ENCODE assay signal across 8 mouse cellular contexts in the genomic region with DNA sequence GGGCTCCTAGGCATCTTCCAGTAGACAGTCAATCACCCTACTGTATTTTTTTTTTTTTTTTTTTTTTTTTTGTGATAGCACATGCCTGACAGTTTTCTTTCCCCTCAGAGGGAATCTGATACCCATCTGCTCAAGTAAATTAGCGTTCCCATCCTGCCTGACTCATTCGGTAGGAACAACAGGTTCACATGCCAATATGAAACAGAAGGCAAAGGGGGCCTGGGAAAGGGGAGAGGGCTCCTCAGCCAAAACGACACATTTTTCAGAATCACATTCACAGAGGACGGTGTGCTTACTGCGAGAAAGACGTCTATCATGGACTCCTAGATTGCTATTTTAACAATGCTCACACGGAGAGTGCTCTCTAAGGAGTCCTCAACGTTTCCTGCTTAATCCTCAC. TPM values are rescaled to one million over a fixed set of nuclear protein-coding genes. Genes with fewer than 3 reads are reported as not detected.
DNase-seq lines count a peak whose midpoint lies in the region; ATAC-seq and TF ChIP-seq lines count a peak whose summit lies in the region.

No protein-coding gene starts in this region.

- no peaks in the 10 kb centered on the region for H3K36me3 ChIP-seq in heart, adult 2 months (ENCODE audit: control insufficient read depth, insufficient read depth, low read length)
- no peaks in the 10 kb centered on the region for H3K36me3 ChIP-seq in CH12.LX (replicated peaks in 1 of 2; ENCODE audit: control insufficient read depth in 1 of 2, insufficient read depth in 1 of 2, low read length in 1 of 2)
- peaks cover 6% of the 10 kb centered on the region; the same call in 1 of the 2 replicates for H3K36me3 ChIP-seq in forebrain, embryonic 12.5 days (replicated peaks)
- H3K36me3 ChIP-seq in limb, embryonic 11.5 days (ENCODE audit: control insufficient read depth, insufficient read depth, low read length), result no peaks in the 10 kb centered on the region

- dilution Hi-C loops in CH12.LX (cut with MboI; ENCODE audit: extremely low pct_ligation_motif_present, extremely low pct_unique_long_range_greater_than_20kb, low sequenced_read_pairs), result no loop called here

- DNase-seq in heart, adult 2 months, result no peak
- DNase-seq in heart, postnatal 36 days, result no peak
- DNase-seq in CH12.LX (ENCODE audit: extremely low read depth), result no peak
- DNase-seq in limb, embryonic 11.5 days (ENCODE audit: low spot score), result peak; percentile 25
- peak; percentile 25 for DNase-seq in retina, embryonic 14.5 days (ENCODE audit: low spot score)
- no peak for DNase-seq in gastrocnemius, postnatal 10 days
- DNase-seq in right cerebral cortex, postnatal 36 days (ENCODE audit: low spot score in 2 of 2), result no peak

- H3K79me2 ChIP-seq in heart, adult 2 months (replicated peaks; ENCODE audit: control insufficient read depth, insufficient read depth, low read length), result 0 out of 2 replicates have a peak, but pooled peaks cover 1% of the 10 kb centered on the region
- no peaks in the 10 kb centered on the region for H3K79me2 ChIP-seq in CH12.LX (replicated peaks; ENCODE audit: control insufficient read depth, extremely low read depth, insufficient read depth, poor library complexity, severe bottlenecking)

- H3K9ac ChIP-seq in heart, adult 2 months (ENCODE audit: low read depth, low read length), result 0 out of 2 replicates have a peak overlapping the region, but pooled peaks have one; percentile 44
- no peak overlapping the region; the same call in 1 of the 2 replicates for H3K9ac ChIP-seq in CH12.LX (ENCODE audit: insufficient read depth, low read depth)
- H3K9ac ChIP-seq in forebrain, embryonic 12.5 days, result peak overlapping the region; percentile 98; the same call in 1 of the 2 replicates
- no peak overlapping the region; the same call in 1 of the 2 replicates for H3K9ac ChIP-seq in limb, embryonic 11.5 days (ENCODE audit: low read length)

- no peak for TF ChIP-seq POLR2A in heart, adult 2 months (IDR thresholded peaks at IDR 0.05; ENCODE audit: insufficient read depth, low read depth, low read length)
- no peak for TF ChIP-seq POLR2A in CH12.LX (IDR thresholded peaks at IDR 0.05; ENCODE audit: low read depth, low read length)

- 2% methylated on average over 8 of the region's 8 CpGs for WGBS in heart, adult 2 months
- under 1% methylated on average over 8 of the region's 8 CpGs for WGBS in forebrain, embryonic 12.5 days
- 3% methylated on average over 8 of the region's 8 CpGs for WGBS in limb, embryonic 11.5 days

- peak overlapping the region; percentile 93 for H3K4me3 ChIP-seq in heart, adult 2 months
- H3K4me3 ChIP-seq in CH12.LX (replicated peaks in 1 of 3; ENCODE audit: low read depth in 2 of 3, low read length in 2 of 3, poor library complexity in 1 of 3), result no peak overlapping the region
- peak overlapping the region; percentile 89 for H3K4me3 ChIP-seq in forebrain, embryonic 12.5 days (replicated peaks)
- peak overlapping the region; percentile 87 for H3K4me3 ChIP-seq in limb, embryonic 11.5 days (ENCODE audit: low read depth, low read length)

- H3K27ac ChIP-seq in heart, adult 2 months, result no peak overlapping the region
- no peak overlapping the region for H3K27ac ChIP-seq in CH12.LX (ENCODE audit: insufficient read depth, low read depth)
- H3K27ac ChIP-seq in forebrain, embryonic 12.5 days, result 0 out of 2 replicates have a peak overlapping the region, but pooled peaks have one; percentile 31
- H3K27ac ChIP-seq in limb, embryonic 11.5 days (replicated peaks; ENCODE audit: low read depth, low read length), result no peak overlapping the region

- in situ Hi-C loops in CH12.LX (cut with MboI; ENCODE audit: low pct_ligation_motif_present, low pct_unique_long_range_greater_than_20kb, low sequenced_read_pairs), result no loop called here

- intact Hi-C loops in heart, adult 2 months (cut with DNase I), result no loop called here
- intact Hi-C loops in heart, postnatal 36 days (cut with DNase I), result no loop called here

- no peak for ATAC-seq in forebrain, embryonic 12.5 days (ENCODE audit: low FRiP score)
- 0 out of 2 replicates have a peak, but pooled peaks have one; percentile 8 for ATAC-seq in limb, embryonic 11.5 days (ENCODE audit: insufficient number of reproducible peaks, low FRiP score, low TSS enrichment, low read depth)

- TF ChIP-seq EP300 in heart, adult 2 months (IDR thresholded peaks at IDR 0.05; ENCODE audit: insufficient read depth, low read depth, low read length), result no peak
- no peak for TF ChIP-seq EP300 in CH12.LX (IDR thresholded peaks at IDR 0.05; ENCODE audit: low read length)

- H3K27me3 ChIP-seq in heart, adult 2 months (ENCODE audit: control insufficient read depth, insufficient read depth, low read length), result no peaks in the 10 kb centered on the region
- peaks cover 9% of the 10 kb centered on the region for H3K27me3 ChIP-seq in CH12.LX (replicated peaks)
- H3K27me3 ChIP-seq in forebrain, embryonic 12.5 days, result no peaks in the 10 kb centered on the region
- no peaks in the 10 kb centered on the region for H3K27me3 ChIP-seq in limb, embryonic 11.5 days (ENCODE audit: control insufficient read depth, insufficient read depth, low read length)

- H3K9me3 ChIP-seq in CH12.LX (replicated peaks; ENCODE audit: low read length), result no peaks in the 10 kb centered on the region
- no peaks in the 10 kb centered on the region for H3K9me3 ChIP-seq in forebrain, embryonic 12.5 days
- H3K9me3 ChIP-seq in limb, embryonic 11.5 days (ENCODE audit: control insufficient read depth, low read length), result no peaks in the 10 kb centered on the region

- peaks cover 3% of the 10 kb centered on the region for H3K4me1 ChIP-seq in heart, adult 2 months (ENCODE audit: control insufficient read depth, insufficient read depth, low read length)
- H3K4me1 ChIP-seq in CH12.LX (ENCODE audit: control insufficient read depth in 1 of 2, insufficient read depth in 2 of 2), result peaks cover 3 to 8% of the 10 kb centered on the region in 2 experiments; a peak in 2 of 4 replicates
- peaks cover 12% of the 10 kb centered on the region for H3K4me1 ChIP-seq in forebrain, embryonic 12.5 days
- peaks cover 4% of the 10 kb centered on the region for H3K4me1 ChIP-seq in limb, embryonic 11.5 days (ENCODE audit: control insufficient read depth, insufficient read depth, low read length)

- H3K4me2 ChIP-seq in CH12.LX (ENCODE audit: insufficient read depth, low read depth, poor library complexity, severe bottlenecking), result peak overlapping the region; percentile 79
- H3K4me2 ChIP-seq in forebrain, embryonic 12.5 days, result peak overlapping the region; percentile 77
- peak overlapping the region; percentile 64 for H3K4me2 ChIP-seq in limb, embryonic 11.5 days (ENCODE audit: low read depth, severe bottlenecking)

- no peak for TF ChIP-seq RAD21 in CH12.LX (IDR thresholded peaks at IDR 0.05; ENCODE audit: low read depth, low read length)

- no peak for TF ChIP-seq CTCF in heart, adult 2 months (IDR thresholded peaks at IDR 0.05)
- TF ChIP-seq CTCF in CH12.LX (conservative IDR thresholded peaks at IDR 0.05 in 1 of 2, IDR thresholded peaks at IDR 0.05 in 1 of 2; ENCODE audit: low read depth in 2 of 2, low read length in 2 of 2), result no peak

TF ChIP-seq in CH12.LX, 34 proteins besides CTCF, POLR2A, EP300 and RAD21:
- peak; percentile 53 for TF ChIP-seq ZNF384 (IDR thresholded peaks at IDR 0.05; ENCODE audit: low read depth, low read length)
- TF ChIP-seq USF1 (IDR thresholded peaks at IDR 0.05; ENCODE audit: low read depth, low read length), result no peak

RNA-seq across cellular contexts. Expression of a gene that starts 0.9 kb away (rescaled TPM):
- 10 to 100 TPM in 1 of 2 experiments, 1 to 10 TPM in 1; 9.4 to 10.2 TPM for total RNA-seq in heart, adult 2 months (2021)
- 16.7 and 22.1 TPM in 2 replicates for polyA plus RNA-seq in heart, adult 2 months (2012; rRNA removed)
- 10 to 100 TPM; 10.4 to 12.0 TPM for total RNA-seq in heart, postnatal 36 days (2021)
- total RNA-seq in CH12.LX (2012; rRNA removed) (0.97 and 1.4 TPM in 2 replicates), CH12.LX (2014; rRNA removed) (0.39 and 0.49 TPM in 2 replicates)
- polyA plus RNA-seq in CH12.LX (2012; ENCODE audit: insufficient read length, low read depth), result 0.64 and 0.71 TPM in 2 replicates
- polyA plus RNA-seq in forebrain, embryonic 12.5 days (2016; fragmentation: Nextera tagmentation; extraction: Ambion mirVana), result 16.1 and 18.0 TPM in 2 replicates
- polyA plus RNA-seq in limb, embryonic 11.5 days (2014; fragmentation: Nextera tagmentation; extraction: Ambion mirVana), result 9.1 and 10.2 TPM in 2 replicates
- total RNA-seq in gastrocnemius, postnatal 10 days (2021), result 1 to 10 TPM; 6.6 to 8.0 TPM

RNA-seq across cellular contexts. Expression of a gene that starts 24.4 kb away (rescaled TPM):
- total RNA-seq in heart, adult 2 months (2021), result 100 to 1,000 TPM; 213 to 237 TPM
- 205 and 285 TPM in 2 replicates for polyA plus RNA-seq in heart, adult 2 months (2012; rRNA removed)
- total RNA-seq in heart, postnatal 36 days (2021), result 100 to 1,000 TPM; 211 to 244 TPM
- total RNA-seq in CH12.LX (2012; rRNA removed) (313 and 458 TPM in 2 replicates), CH12.LX (2014; rRNA removed) (845 and 877 TPM in 2 replicates)
- polyA plus RNA-seq in CH12.LX (2012; ENCODE audit: insufficient read length, low read depth), result 321 and 339 TPM in 2 replicates
- polyA plus RNA-seq in forebrain, embryonic 12.5 days (2016; fragmentation: Nextera tagmentation; extraction: Ambion mirVana), result 163 and 164 TPM in 2 replicates
- 198 and 204 TPM in 2 replicates for polyA plus RNA-seq in limb, embryonic 11.5 days (2014; fragmentation: Nextera tagmentation; extraction: Ambion mirVana)
- total RNA-seq in gastrocnemius, postnatal 10 days (2021), result 10 to 100 TPM; 76.8 to 83.7 TPM

Comparison
In these comparisons a context has a peak if more than half of its experiments do, and no peak if none do; other contexts are left out.
1. DNase-seq: peak in limb, embryonic 11.5 days (single experiment) and retina, embryonic 14.5 days (single experiment); none in heart, adult 2 months (0 of 2), heart, postnatal 36 days (0 of 2), CH12.LX (single experiment), gastrocnemius, postnatal 10 days (single experiment) and right cerebral cortex, postnatal 36 days (0 of 2).
2. H3K4me3 ChIP-seq: peak in heart, adult 2 months (single experiment), forebrain, embryonic 12.5 days (single experiment) and limb, embryonic 11.5 days (single experiment); none in CH12.LX (0 of 3).
3. H3K9ac ChIP-seq: peak in heart, adult 2 months (single experiment) and forebrain, embryonic 12.5 days (single experiment); none in CH12.LX (single experiment) and limb, embryonic 11.5 days (single experiment).
4. Peak in every context shown above with its lines, with median percentiles within 50 percentile points of each other: H3K4me2 ChIP-seq.